11 mouse cellular contexts compared by ENCODE assay signal in the genomic region with DNA sequence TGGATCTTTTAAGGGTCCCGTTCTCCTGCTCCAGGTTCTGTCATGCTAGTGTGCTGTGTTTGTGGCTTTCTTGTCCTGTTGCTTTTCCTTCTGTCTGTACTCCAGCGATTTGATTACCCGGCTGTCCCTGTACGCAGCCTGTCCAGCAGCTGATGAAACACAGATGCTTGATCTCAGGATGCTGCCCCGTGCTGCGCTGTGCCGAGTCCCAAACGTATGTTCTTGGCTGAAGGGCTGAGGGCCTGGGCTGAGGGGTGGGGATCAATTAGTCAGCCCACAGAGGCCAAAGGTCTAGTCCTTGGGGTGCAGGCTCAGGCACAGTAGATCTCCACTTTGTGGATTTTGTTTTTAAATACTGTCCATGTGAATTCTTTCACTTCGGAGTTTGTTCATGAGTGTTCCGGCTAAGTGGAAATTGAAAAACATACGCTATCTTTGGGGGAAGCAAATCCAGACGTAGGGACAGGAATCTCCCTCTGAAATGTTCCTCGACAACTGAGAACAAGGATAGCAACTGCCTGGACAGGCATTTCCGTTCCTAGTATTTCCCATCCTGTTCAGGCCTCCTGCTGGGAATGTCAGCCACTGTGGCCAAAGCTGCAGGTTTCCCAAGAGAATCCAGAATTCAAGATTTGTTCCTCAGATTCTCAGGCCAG. TPM values are rescaled to one million over a fixed set of nuclear protein-coding genes. Genes with fewer than 3 reads are reported as not detected.
DNase-seq lines count a peak whose midpoint lies in the region; ATAC-seq and TF ChIP-seq lines count a peak whose summit lies in the region.
"Had no signal": no experiment of that assay in that cellular context is flagged by ENCODE, and none has a peak within 500 bp of the region (broad histone marks: within the 10 kb centered on the region; RNA-seq: fewer than 3 reads in every experiment).

No protein-coding gene starts in this region.

- H3K36me3 ChIP-seq in neural tube, embryonic 15.5 days, result no peaks in the 10 kb centered on the region
- peaks cover 3% of the 10 kb centered on the region; the same call in 1 of the 2 replicates for H3K36me3 ChIP-seq in heart, adult 2 months (ENCODE audit: control insufficient read depth, insufficient read depth, low read length)
- H3K36me3 ChIP-seq in intestine, embryonic 16.5 days (ENCODE audit: control insufficient read depth, insufficient read depth, low read length), result no peaks in the 10 kb centered on the region

- peaks cover 18% of the 10 kb centered on the region; the same call in 1 of the 2 replicates for H3K4me1 ChIP-seq in neural tube, embryonic 15.5 days
- peaks cover 24% of the 10 kb centered on the region for H3K4me1 ChIP-seq in heart, adult 2 months (ENCODE audit: control insufficient read depth, insufficient read depth, low read length)
- peaks cover 22% of the 10 kb centered on the region for H3K4me1 ChIP-seq in intestine, embryonic 16.5 days (ENCODE audit: control insufficient read depth, insufficient read depth, low read length)
- no peaks in the 10 kb centered on the region for H3K4me1 ChIP-seq in cerebellum, adult 2 months (ENCODE audit: control insufficient read depth, insufficient read depth, low read length)

- TF ChIP-seq CTCF in heart, adult 2 months (IDR thresholded peaks at IDR 0.05), result peak; percentile 13; the same call in 1 of the 2 replicates
- TF ChIP-seq CTCF in cerebellum, adult 2 months (IDR thresholded peaks at IDR 0.05; ENCODE audit: borderline replicate concordance, insufficient read depth, low read depth, low read length), result no peak

- TF ChIP-seq EP300 in heart, adult 2 months (IDR thresholded peaks at IDR 0.05; ENCODE audit: insufficient read depth, low read depth, low read length), result 0 out of 2 replicates have a peak, but pooled peaks have one; percentile 41

- intact Hi-C loops in heart, adult 2 months (cut with DNase I), result no loop called here

- no peak overlapping the region for H3K27ac ChIP-seq in neural tube, embryonic 15.5 days (replicated peaks)
- H3K27ac ChIP-seq in heart, adult 2 months, result peak overlapping the region; percentile 55
- H3K27ac ChIP-seq in intestine, embryonic 16.5 days (ENCODE audit: low read length), result peak overlapping the region; percentile 11; the same call in 1 of the 2 replicates
- no peak overlapping the region for H3K27ac ChIP-seq in cerebellum, adult 2 months (ENCODE audit: insufficient read depth, low read length)
- H3K27ac ChIP-seq: macrophage had no signal

- no peaks in the 10 kb centered on the region for H3K9me3 ChIP-seq in neural tube, embryonic 15.5 days (replicated peaks)
- no peaks in the 10 kb centered on the region for H3K9me3 ChIP-seq in intestine, embryonic 16.5 days (ENCODE audit: control insufficient read depth, low read length)

- no peak overlapping the region for H3K4me2 ChIP-seq in neural tube, embryonic 15.5 days
- no peak overlapping the region for H3K4me2 ChIP-seq in intestine, embryonic 16.5 days (ENCODE audit: low read depth, low read length)

- 81% methylated on average over 14 of the region's 14 CpGs for WGBS in neural tube, embryonic 15.5 days
- WGBS in heart, adult 2 months, result 33% methylated on average over 14 of the region's 14 CpGs
- WGBS in intestine, embryonic 16.5 days, result 45% methylated on average over 14 of the region's 14 CpGs
- WGBS in cerebellum, adult 2 months, result 54% methylated on average over 14 of the region's 14 CpGs

- DNase-seq in neural tube, embryonic 10.5 days (ENCODE audit: extremely low spot score, low spot score), result peak; percentile 37
- peak; percentile 70 to 73 for DNase-seq in heart, adult 2 months
- no peak for DNase-seq in cerebellum, adult 2 months
- no peak for DNase-seq in ovary, postnatal 14 days (ENCODE audit: low spot score)
- DNase-seq in layer of hippocampus, postnatal 10 days (ENCODE audit: low spot score in 2 of 2), result no peak
- DNase-seq: adrenal gland, postnatal 14 days; cerebellum, postnatal 14 days; layer of hippocampus, adult 9-11 months had no signal

- no peaks in the 10 kb centered on the region for H3K79me2 ChIP-seq in heart, adult 2 months (replicated peaks; ENCODE audit: control insufficient read depth, insufficient read depth, low read length)

- no peak for ATAC-seq in neural tube, embryonic 15.5 days (ENCODE audit: low FRiP score)
- ATAC-seq in intestine, embryonic 16.5 days, result peak; percentile 45; the same call in 1 of the 2 replicates

- TF ChIP-seq POLR2A in heart, adult 2 months (IDR thresholded peaks at IDR 0.05; ENCODE audit: insufficient read depth, low read depth, low read length), result no peak
- TF ChIP-seq POLR2A in cerebellum, adult 2 months (IDR thresholded peaks at IDR 0.05; ENCODE audit: borderline replicate concordance, insufficient read depth, low read length), result no peak

- H3K9ac ChIP-seq in neural tube, embryonic 15.5 days (replicated peaks), result no peak overlapping the region
- no peak overlapping the region for H3K9ac ChIP-seq in heart, adult 2 months (ENCODE audit: low read depth, low read length)
- no peak overlapping the region for H3K9ac ChIP-seq in intestine, embryonic 16.5 days (ENCODE audit: low read depth, low read length)

- no peak overlapping the region for H3K4me3 ChIP-seq in neural tube, embryonic 15.5 days (replicated peaks)
- no peak overlapping the region for H3K4me3 ChIP-seq in heart, adult 2 months
- no peak overlapping the region for H3K4me3 ChIP-seq in intestine, embryonic 16.5 days (ENCODE audit: low read length)
- no peak overlapping the region for H3K4me3 ChIP-seq in cerebellum, adult 2 months (replicated peaks; ENCODE audit: insufficient read depth, low read depth, low read length)

- H3K27me3 ChIP-seq in neural tube, embryonic 15.5 days (replicated peaks), result no peaks in the 10 kb centered on the region
- H3K27me3 ChIP-seq in heart, adult 2 months (ENCODE audit: control insufficient read depth, insufficient read depth, low read length), result no peaks in the 10 kb centered on the region
- no peaks in the 10 kb centered on the region for H3K27me3 ChIP-seq in intestine, embryonic 16.5 days (replicated peaks; ENCODE audit: control insufficient read depth, insufficient read depth, low read length)
- H3K27me3 ChIP-seq in cerebellum, adult 2 months (ENCODE audit: control insufficient read depth, insufficient read depth, low read length), result no peaks in the 10 kb centered on the region

RNA-seq across cellular contexts. Expression of a gene that starts 56.6 kb away (rescaled TPM):
- polyA plus RNA-seq in neural tube, embryonic 15.5 days (2015; fragmentation: Nextera tagmentation; extraction: Ambion mirVana), result 13.6 and 13.7 TPM in 2 replicates
- 10 to 100 TPM; 23.0 to 27.8 TPM for total RNA-seq in heart, adult 2 months (2021)
- 11.1 and 21.3 TPM in 2 replicates for polyA plus RNA-seq in heart, adult 2 months (2012; rRNA removed)
- polyA plus RNA-seq in intestine, embryonic 16.5 days (2015; fragmentation: Nextera tagmentation; extraction: Ambion mirVana), result 12.0 and 13.0 TPM in 2 replicates
- polyA plus RNA-seq in cerebellum, adult 2 months (2012; rRNA removed), result 54.5 and 54.8 TPM in 2 replicates
- total RNA-seq in layer of hippocampus, postnatal 10 days (2021), result 10 to 100 TPM; 34.4 to 35.7 TPM

Comparison
In these comparisons a context has a peak if more than half of its experiments do, and no peak if none do; other contexts are left out.
1. DNase-seq: peak in neural tube, embryonic 10.5 days (single experiment) and heart, adult 2 months (2 of 2); none in cerebellum, adult 2 months (0 of 2), ovary, postnatal 14 days (single experiment) and layer of hippocampus, postnatal 10 days (0 of 2).
2. H3K27ac ChIP-seq: peak in heart, adult 2 months (single experiment) and intestine, embryonic 16.5 days (single experiment); none in neural tube, embryonic 15.5 days (single experiment) and cerebellum, adult 2 months (single experiment).